Mouse (Mus musculus) CD8-positive naive resting alpha-beta T cell, adult 2 months (primary cell): ENCODE measurements around the gene Bok.
"Not testable (repeated sequence)": the region's sequence is repeated elsewhere in the genome, so short reads cannot be mapped to it uniquely, and the experiment has no call there.

ENCODE experiments used
- DNase-seq, 2 experiments: peaks; one replicate each; pipeline ENCODE4 v3.0.0; 2022; ENCODE audit warnings: low read depth in 2 of 2, low spot score in 2 of 2

The Bok gene

DNA sequence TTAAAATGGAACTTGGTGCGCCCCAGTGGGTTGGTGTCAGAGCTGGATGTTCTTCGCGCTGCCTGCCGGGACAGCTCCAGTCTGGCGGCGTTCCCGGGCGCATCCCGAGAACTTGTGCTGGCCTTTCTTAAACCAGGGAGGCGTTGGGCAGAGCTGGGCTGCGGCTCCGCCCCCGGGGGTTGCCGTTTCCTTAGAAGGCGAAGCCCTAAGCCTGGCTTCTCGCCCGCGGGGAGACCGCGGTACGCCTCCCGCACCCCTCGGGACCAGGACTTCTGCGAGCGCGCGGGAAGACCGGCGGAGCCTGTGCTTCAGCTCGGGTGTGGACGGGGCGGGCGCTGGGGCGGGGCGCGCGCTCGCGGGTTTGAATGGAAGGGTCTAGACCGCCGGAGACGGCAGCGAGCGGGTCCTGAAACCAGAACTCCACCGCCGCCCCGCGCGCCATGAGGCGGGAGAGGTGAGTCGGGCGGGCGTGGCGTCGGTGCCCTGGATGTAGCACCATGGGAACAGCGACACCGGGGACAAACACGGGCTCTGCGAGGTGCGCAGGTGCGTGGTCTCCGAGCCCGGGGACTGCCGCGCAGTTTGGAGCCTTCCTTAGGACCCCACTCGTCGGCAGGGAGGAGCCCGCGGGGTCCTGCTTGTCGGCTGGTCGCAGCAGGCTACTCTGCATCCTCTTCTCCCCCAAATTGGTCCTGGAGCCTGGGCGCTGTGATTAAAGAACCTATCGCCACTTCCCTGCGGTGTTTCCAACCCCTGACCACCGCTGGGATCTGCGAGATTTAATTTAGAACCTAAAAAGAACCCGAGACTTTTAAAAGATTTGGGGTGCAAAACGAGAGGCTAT, at the start of gene Bok:
Gene Bok, plus strand, starts transcription at position 260 of the 844 bp plus-strand sequence.
- DNase-seq: no peak

DNA sequence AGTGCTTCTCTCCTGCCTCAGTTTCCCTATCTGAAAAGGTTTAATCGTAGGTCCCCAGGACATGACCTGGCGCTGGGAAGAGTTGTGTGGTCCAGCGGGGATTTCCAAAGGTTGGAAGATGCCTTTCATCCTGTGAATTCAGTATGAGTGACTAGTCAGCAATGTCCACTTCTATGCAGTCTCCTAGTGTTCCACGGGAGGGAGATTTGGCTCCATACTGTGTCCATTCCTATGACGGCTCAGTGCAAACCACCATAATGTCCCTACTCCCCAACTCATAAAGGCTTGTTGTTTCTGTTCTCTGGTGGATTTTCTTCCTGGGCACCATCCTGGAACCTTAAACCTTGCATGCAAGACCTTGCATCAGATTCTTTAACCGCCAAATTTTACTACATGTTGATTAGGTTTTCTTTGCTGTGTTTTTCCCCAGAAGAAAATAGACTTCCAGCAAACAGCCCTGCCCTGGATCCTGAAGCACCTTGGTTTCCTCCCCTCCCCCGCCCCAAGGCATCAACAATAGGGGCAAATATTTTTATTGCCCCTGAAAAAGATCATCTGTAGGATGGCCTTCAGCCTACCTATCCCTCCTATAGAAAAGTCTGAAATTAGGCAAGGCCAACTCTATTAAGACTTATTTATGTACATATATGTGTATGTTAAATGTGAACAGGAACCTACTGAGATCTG, 49.1 kb upstream of the Bok start:
- no peak for DNase-seq

DNA sequence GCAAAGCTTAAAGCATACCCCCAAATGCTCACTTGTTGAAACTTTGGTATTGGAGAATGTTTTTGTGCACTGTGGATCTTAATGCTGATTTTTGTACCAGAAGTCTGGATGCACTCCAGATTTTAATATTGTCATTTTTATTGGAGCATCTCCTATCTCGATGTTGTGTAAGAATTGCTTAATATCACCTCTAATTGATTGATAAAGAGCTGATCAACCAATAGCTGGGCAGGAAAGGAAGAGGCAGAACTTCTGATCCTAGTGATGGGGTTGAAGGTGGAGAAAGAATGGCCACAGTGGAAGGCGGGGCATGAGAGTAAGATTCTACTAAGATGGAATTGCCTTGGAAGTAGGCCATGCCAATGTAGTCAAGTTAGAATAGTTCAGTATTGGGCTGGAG, 43.5 kb upstream of the Bok start:
- no peak for DNase-seq

DNA sequence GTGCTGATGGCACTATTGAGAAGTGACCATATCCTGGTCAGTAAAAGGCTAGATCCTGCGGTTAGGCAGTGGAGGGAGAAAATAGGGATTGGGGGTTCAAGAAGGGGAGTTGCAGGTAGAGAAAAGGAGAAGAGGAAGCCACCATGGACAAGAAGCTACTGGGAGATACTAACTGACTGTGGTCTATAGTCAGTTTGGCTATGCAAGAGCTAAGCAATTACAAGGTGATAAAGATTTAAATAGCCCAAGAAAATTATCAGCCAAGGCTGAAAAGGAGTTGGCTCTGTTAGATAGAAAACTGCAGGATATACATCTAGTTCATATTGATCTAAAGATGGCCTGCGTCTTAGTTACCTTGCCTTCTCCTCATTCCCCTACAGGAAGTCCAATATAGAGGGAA, 42.8 kb upstream of the Bok start:
- no peak for DNase-seq

DNA sequence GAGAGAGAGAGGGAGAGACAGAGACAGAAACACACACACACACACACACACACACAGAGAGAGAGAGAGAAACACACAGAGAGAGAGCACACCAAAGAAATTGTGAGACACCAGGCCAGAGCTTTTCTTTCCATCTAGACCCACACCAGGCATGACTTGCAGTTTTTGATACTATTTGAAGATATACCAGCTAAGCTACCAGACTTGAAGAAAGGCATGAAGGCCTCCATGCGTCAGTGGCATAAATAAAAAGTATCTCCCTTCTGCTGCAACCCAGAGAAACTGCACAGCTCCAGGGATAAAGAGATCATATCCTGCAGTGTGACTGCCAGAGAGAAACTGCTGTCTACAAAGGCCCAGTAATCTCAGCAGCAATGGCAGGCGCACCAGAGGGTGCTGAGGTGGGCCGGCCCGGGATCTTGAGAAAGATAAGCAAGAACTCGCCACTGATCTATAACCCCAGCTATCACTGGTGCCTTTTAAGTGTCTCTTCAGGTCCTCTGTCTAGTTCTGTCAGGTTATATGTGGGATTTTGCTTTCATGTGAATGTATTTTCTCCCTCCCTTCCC, 35.8 kb upstream of the Bok start:
- DNase-seq: no peak

DNA sequence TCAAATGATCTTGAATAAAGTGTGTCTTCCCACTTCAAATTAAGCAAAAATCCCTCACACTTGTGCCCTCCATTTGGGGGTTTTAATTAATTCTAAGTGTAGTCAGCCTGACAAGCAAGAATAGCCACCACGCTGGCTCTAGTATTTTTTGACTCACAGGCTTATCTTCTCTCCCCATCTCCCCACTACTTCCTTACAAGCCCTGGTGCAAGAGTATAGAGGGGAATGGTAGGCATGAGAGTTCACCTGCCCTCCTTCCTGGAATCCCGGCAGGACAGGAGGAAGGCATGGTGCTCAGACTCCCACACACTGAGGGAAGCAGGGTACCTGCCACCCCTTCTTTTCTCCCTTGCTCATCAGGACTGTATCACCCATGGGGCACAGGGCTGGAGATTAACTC, 31.2 kb upstream of the Bok start:
- no peak for DNase-seq

DNA sequence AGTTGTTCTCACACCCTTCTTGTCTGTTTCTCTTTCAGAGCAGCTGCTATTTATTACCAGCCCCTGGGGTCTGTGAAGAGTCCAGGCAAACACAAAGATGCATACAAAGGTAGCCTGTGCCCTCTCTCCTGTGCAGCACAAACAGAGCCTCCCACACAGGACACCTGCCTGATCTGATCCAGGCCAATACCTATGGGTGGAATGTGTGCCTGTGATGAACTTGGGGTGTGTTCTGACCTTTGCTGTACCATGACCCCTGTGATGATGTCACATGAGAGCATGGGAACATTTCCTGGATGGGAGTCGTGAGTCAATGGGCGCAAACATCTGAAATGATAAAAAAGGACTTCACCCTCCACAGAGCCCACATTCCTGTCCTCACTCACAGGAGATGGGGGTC, 30.7 kb upstream of the Bok start:
- no peak for DNase-seq

DNA sequence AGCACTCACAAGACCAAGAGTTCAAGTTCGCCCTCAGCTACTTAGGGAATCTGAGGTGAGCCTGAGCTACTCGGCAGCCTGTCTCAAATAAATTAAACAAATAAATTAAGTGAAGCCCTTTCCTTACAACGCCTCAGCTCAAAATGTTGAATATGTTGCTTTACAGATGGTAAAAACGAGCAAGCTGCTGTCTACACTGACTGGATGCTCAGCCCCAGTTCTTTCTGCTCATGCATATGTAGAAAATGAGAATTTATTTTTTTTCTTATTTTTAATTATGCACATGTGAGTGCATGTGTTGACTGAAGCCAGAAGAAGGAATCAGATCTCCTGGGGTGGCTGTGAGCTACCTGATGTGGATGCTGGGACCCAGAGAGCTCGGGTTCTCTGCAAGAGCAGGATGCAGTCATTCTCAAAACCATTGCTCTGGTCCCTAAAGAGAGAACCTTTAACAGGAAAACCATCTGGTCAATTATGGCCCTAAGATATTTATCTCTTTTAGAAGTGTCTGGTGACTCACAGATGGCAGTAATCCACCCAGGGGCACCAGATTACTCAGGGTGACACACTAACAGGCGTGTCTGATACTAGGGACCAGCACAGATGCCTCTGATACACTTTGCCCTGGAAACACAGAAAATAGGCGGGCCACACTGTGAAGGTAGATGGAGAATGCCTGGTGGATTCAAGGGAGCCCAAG, 29.0 kb upstream of the Bok start:
- DNase-seq: no peak

DNA sequence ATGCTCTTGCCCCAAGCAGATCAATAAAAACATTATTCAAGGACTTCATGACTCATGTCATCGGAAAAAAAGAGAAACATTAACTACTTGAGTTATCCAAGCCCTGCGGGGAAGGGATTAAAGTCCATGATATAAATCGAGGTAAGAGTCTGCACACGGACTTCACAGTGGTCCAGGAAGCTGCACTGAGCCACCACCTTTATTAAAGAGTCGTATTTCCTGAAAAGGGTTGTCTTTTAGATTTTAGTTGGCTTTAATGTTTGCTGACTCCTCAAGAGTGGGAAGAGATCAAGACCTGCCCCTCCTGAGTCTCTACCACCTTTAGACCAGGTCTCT, 28.5 kb upstream of the Bok start:
- DNase-seq: no peak

DNA sequence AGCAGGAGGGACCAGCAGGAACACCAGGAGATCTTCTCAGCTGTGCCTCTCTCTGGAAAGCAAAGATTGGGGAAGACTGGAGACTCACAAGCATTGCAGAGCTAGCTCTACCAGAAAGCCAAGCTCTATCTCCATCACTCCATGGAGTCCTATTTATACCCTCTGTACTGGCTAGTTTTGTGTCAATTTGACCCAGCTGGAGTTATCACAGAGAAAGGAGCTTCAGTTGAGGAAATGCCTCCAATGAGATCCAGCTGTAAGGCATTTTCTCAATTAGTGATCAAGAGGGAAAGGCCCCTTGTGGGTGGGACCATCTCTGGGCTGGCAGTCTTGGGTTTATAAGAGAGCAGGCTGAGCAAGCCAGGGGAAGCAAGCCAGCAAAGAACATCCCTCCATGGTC, 26.9 kb upstream of the Bok start, which contains the start of gene Stk25:
Gene Stk25, minus strand, starts transcription at position 101 of the 400 bp plus-strand sequence.
- not testable (repeated sequence) for DNase-seq

DNA sequence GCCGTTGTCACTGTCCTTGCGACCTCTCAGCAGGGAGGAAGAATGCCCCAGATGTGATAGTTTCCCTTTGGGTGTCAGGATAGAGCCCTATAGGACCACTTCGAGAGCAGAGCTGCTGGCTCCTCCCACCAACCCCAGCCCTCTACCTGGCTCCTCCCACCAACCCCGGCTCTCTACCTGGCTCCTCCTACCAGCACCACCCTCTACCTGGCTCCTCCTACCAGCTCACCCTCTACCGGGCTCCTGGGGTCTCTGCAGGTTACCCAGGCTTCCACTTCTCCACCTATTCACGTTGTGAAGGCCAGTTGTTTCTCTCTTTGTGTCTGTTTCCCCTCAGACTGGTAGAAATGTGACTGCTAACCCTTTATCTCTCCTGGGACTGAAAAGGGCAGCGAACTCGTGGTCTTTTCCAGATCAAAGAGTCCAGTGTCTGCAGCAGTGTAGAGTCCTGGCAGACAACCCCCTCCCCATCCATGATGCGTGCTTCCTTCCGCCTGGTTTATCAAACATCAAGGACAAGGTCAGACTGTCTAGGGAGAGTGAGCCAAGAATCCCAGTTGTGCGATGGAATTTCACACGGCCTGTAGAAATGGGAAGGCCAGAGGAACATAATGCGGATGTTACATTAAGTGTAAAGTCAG, 17.6 kb upstream of the Bok start:
- peak; percentile 31 to 55 for DNase-seq

DNA sequence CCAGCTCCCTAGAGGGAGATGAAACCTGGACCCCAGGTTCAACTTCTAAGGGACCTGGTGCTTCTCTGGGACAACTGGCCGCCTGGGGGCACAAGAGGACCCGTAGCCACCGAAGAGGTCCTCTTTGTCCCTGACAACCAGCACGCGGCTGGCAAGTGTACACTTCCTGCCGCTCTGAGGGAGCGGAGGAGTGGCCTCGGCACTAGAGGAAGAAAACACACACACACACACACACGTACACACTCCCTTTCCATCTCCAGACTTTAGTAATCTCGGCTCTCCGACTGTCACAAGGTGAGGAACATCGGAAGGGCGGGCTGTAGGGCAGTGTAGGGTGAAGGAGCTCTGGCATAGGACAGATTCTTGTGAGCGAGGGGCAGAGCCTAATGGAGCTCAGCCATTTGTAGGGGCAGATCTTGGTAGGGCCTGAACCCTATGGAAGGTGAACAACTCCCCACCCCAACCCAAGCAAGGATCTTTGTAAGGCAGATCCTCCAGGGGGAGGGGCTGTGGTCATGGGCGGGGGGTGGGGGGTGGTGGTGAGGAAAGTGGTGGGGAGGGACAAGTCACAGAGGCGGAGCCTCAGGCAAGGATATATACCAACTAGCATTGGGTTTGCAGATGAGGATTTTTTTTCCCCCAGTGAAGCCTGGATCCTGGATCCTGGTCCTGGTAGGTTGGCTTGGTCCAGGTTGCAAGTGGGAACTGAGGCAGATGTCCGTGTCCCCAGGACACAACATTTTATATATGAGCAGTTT, 16.5 kb upstream of the Bok start:
- peak; percentile 64 to 67 for DNase-seq

DNA sequence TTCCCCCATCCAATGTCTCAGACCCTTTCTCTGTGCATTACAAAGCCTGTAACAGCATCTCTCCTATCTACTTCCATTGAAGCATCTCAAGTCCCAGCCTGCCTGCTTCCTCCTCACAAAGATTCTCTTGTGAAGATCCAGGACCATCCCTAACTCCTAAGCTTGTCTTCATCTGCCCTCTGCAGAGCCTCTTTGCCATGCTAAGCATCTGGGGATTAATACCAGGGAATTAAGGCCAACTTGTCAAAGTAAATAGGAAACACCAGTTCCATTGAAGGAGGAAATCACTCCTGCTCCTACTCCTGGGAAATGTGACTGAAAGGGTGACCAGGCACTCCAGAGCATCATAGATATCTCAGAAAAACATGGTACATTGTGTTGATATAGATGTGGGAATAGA, 15.5 kb upstream of the Bok start:
- DNase-seq: no peak

DNA sequence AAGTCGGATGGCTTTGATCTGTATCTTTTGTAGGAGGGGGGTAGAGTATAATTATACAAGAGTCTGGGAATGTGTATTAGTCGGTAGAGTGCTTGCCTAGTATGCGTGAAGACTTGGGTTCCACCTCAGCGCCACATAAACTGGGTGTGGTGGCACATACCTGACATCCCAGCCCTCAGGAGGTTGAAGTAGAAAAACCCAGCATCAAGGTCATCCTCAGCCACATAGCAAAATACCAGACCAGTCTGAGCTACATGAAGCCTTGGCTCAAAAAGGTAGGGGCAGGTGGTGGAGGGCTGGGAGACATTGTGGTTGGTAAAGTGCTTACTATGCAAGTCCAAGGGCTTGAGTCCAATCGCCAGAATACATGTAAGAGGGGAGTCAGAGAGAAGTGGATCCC, 12.8 kb upstream of the Bok start:
- no peak for DNase-seq

DNA sequence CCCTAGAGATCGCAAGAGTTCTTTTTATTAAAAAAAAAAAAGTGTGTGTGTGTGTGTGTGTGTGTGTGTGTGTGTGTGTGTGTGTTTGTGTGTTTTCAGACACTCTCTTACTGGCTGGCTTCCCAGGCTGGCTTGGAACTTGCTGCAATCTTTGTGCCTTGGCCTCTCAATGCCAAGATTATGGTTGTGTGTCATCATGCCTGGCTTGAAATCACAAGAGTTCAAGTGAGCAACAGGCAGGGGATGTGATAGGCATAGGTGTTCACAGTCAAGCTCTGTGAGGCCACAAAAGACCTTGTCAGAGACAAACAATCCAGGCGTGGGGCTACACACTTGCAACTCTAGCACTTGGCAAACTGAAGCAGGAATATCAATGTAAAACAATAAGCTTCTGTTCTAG, 7.1 kb upstream of the Bok start:
- DNase-seq: no peak

DNA sequence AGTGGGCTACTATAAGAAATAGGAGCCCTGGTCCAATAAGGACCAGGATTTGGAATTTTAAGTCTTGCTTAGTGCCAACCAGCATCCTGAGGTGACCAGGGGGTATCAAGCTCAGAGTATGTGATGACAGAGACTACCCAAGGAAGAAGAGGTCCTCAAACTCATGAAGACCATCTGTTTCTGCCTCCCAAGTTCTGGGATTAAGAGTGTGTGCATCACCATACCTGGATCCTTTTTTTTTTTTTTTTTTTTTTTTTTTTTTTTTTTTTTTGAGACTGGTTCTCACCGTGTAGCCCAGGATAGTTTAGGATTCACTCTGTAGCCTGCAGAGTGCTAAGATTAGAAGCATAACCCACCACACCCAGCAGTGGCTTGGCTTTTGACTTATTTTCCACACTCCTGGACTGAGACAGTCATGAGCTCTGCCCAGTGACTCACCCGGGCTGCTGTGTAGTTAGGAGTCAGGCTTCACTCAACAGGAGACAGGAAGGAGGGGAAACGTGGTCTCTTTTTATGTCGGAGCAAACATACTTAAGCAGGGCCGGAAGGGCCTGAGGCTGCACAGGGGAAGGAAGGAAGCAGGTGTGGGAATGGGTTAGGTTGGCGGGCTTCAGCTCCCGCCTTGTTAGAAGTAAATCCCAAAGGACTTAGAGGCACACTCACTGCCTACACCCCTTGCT, 5.4 kb upstream of the Bok start:
- no peak for DNase-seq

DNA sequence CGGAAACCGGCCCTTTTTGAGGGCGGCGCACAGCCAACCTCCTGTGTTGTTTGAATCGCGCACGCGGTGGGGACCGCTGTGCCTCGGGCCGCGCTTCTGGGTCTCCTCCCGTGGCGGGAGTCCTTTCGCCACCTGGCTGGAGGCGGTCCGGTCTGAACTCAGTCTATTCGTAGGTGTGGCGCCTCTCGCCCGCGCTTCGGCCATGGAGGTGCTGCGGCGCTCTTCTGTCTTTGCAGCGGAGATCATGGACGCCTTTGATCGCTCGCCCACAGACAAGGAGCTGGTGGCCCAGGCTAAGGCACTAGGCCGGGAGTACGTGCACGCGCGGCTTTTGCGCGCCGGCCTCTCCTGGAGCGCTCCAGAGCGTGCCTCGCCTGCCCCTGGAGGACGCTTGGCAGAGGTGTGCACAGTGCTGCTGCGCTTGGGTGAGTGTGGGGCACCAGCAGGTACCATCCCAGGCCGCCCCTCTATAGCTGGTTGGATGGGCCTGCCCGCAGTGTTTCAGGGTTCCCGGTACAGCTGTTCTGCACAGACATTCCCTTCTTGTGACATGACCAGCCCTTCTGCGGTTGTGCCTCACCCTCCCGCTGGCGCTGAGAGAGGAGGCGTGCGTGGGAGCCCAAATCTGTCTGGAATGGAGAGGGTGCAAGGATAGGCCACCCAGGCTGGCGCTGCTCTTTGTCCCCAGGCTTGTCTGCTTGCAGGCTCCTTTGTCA, 943 bp downstream of the Bok start:
- no peak for DNase-seq

DNA sequence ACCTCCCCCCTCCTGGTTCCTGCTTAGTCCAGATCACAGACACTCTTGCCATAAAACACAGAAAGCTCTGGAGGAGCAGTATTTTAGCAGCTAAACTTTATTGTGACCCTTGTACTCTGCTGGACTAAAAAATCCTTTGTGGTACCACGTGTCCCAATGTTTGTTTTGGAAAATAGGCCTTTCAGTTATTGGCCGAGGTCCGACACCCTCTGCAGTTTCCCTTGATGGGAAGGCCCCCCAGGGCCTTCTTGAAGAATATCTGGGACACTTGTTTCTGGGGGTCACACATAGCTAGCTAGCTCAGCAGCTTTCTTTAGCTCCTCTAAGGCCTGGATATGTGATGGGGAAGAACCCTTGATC, 1.5 kb downstream of the Bok start:
- no peak for DNase-seq

DNA sequence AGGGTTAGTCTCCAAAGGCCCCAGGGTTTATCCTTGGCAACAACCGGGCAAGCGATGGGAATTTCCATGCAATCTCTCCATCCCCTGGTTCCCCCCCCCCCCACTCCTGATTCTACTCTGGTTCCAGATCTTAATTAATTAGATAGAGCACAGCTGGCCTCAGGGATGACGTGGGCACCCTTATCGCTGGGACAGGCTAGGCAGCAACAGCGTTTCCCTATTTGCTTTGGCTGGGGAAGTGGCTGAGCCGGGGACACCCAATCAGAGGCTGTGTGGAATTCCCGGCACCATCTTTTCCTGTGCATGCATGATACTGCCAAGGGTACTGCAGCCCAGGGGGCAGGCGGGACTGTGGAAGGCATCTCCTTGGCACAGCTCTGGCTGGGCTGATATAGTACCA, 2.7 kb downstream of the Bok start:
- no peak for DNase-seq
